Mouse (Mus musculus) heart, postnatal 0 days (tissue): Measurements from ENCODE around the gene Cd79b.

Experiments used
- CTCF ChIP-seq: IDR thresholded peaks from 2 replicates; pipeline ENCODE4 v1.5.1; 2016; ENCODE audit warnings: antibody characterized with exemption, control low read depth, low read depth
- EP300 ChIP-seq: IDR thresholded peaks from 2 replicates; pipeline ENCODE4 v1.6.1; 2016; ENCODE audit warnings: antibody characterized with exemption, low read depth

DNA sequence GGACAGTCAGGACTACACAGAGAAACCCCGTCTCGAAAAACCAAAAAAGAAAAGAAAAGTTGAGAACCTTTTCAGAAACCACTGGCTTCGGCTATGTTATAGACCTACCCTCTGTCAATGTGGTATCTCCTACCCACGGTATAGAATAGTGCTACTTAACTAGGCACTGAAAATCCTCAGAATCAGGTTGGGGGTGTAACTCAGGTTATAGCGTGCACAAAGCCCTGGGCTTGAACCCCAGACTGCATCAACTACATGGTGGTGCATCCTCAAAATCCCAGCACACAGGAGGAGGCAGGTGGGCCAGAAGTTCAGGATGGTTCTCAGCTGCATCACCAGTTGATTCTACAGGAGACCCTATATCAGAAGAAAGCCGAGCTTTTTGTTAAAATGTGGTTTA, 40.8 kb downstream of the Cd79b start:
- TF ChIP-seq EP300 = no peak
- TF ChIP-seq CTCF = no peak
